Mouse (Mus musculus): ENCODE measurements around the gene Sik2.

Sik2 gene

GRCm38 (mm10) chr9:50918131-50918530 is 90.7 kb downstream of the Sik2 start:
- DNase-seq (ENCODE audit: low spot score in 2 of 2): no peak

- no peak for DNase-seq (ENCODE audit: low spot score in 2 of 2)
These were observed 96.9 kb downstream of the Sik2 start for GRCm38 (mm10) chr9:50911861-50912515.

- DNase-seq (ENCODE audit: low spot score in 2 of 2): no peak
These were observed 103.6 kb downstream of the Sik2 start for GRCm38 (mm10) chr9:50905321-50905720.

- no peak for DNase-seq (ENCODE audit: low spot score in 2 of 2)
These were observed 104.6 kb downstream of the Sik2 start for GRCm38 (mm10) chr9:50904196-50904847.

GRCm38 (mm10) chr9:50900026-50900920 is 108.6 kb downstream of the Sik2 start:
- no peak for DNase-seq (ENCODE audit: low spot score in 2 of 2)

GRCm38 (mm10) chr9:50893665-50894064 is 115.2 kb downstream of the Sik2 start:
- DNase-seq (ENCODE audit: low spot score in 2 of 2): no peak

- DNase-seq (ENCODE audit: low spot score in 2 of 2): no peak
These were observed 118.3 kb downstream of the Sik2 start for GRCm38 (mm10) chr9:50890494-50891090.

GRCm38 (mm10) chr9:50889964-50890363 is 118.9 kb downstream of the Sik2 start:
- no peak for DNase-seq (ENCODE audit: low spot score in 2 of 2)

GRCm38 (mm10) chr9:50889211-50889610 is 119.7 kb downstream of the Sik2 start:
- DNase-seq (ENCODE audit: low spot score in 2 of 2): no peak

- no peak for DNase-seq (ENCODE audit: low spot score in 2 of 2)
These were observed 121.5 kb downstream of the Sik2 start for GRCm38 (mm10) chr9:50887351-50887750.

- no peak for DNase-seq (ENCODE audit: low spot score in 2 of 2)
These were observed 122.0 kb downstream of the Sik2 start for GRCm38 (mm10) chr9:50886870-50887269.

- no peak for DNase-seq (ENCODE audit: low spot score in 2 of 2)
These were observed 123.3 kb downstream of the Sik2 start for GRCm38 (mm10) chr9:50885600-50885987.

GRCm38 (mm10) chr9:50884741-50885599 is 123.9 kb downstream of the Sik2 start:
- no peak for DNase-seq (ENCODE audit: low spot score in 2 of 2)

GRCm38 (mm10) chr9:50884093-50884492 is 124.8 kb downstream of the Sik2 start:
- DNase-seq (ENCODE audit: low spot score in 2 of 2): no peak

GRCm38 (mm10) chr9:50882183-50882582 is 126.7 kb downstream of the Sik2 start:
- no peak for DNase-seq (ENCODE audit: low spot score in 2 of 2)

GRCm38 (mm10) chr9:50877431-50877830 is 131.4 kb downstream of the Sik2 start:
- DNase-seq (ENCODE audit: low spot score in 2 of 2): no peak

- DNase-seq (ENCODE audit: low spot score in 2 of 2): no peak
These were observed 132.6 kb downstream of the Sik2 start for GRCm38 (mm10) chr9:50876287-50876686.

GRCm38 (mm10) chr9:50875470-50875869 is 133.4 kb downstream of the Sik2 start:
- no peak for DNase-seq (ENCODE audit: low spot score in 2 of 2)

- no peak for DNase-seq (ENCODE audit: low spot score in 2 of 2)
These were observed 134.8 kb downstream of the Sik2 start for GRCm38 (mm10) chr9:50874031-50874430.

GRCm38 (mm10) chr9:50873210-50873609 is 135.7 kb downstream of the Sik2 start:
- no peak for DNase-seq (ENCODE audit: low spot score in 2 of 2)

GRCm38 (mm10) chr9:50868182-50868581 is 140.7 kb downstream of the Sik2 start:
- DNase-seq (ENCODE audit: low spot score in 2 of 2): no peak
